Mouse (Mus musculus) skeletal muscle tissue, postnatal 0 days (tissue): ENCODE data around the gene Krt79. TPM values are rescaled to one million over a fixed set of nuclear protein-coding genes. Genes with fewer than 3 reads are reported as not detected.

Experiments used
- microRNA-seq, 2 experiments: library from miRNA; unstranded; fragments of <30 nt; microRNA quantifications; one replicate each; pipeline ENCODE4; 2016
- polyA plus RNA-seq: library from polyadenylated mRNA; unstranded; fragments of >200 nt; fragmentation: Nextera tagmentation; extraction: Ambion mirVana; gene quantifications from 2 replicates; pipeline ENCODE4 v1.2.1, GENCODE M21; 2015

The Krt79 gene
- polyA plus RNA-seq = 2.4 TPM in 1 of 2 replicates, not detected in the other

GRCm38 (mm10) chr15:101940274-101940829, at the start of gene Krt79:
Gene Krt79, minus strand, starts transcription at chr15:101940324.

GRCm38 (mm10) chr15:101954187-101954586, 14.1 kb upstream of the Krt79 start, which contains the start of gene Krt78:
Gene Krt78, minus strand, starts transcription at chr15:101954287.

DNA sequence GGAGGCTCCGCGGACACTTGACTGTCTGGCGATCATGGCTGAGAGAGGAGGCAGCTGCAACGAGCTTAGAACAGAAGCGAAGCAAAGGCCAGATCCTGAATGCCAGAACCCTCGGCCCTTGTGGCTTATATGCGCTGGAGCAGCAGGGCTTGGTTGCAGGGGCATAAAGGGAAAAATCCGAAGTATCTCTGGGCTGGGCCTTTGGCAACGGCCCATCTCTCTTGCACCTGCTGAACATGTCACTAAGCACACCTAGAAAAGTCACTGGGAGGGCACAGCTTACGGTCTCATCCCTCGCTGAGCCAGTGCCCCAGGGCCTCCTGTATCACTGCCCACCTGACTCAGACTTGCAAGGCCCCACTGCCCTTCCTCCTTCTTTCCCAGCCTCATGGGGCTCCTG, 15.5 kb downstream of the Krt79 start, which contains the start of gene Krt4:
TSS of gene Krt4 (minus strand) at position 101 of the 400 bp plus-strand sequence.

GRCm38 (mm10) chr15:101892820-101893219, 47.3 kb downstream of the Krt79 start, which contains the start of gene Krt76:
Gene Krt76, minus strand, starts transcription at chr15:101892920.

Small RNA genes lying within 50 kb of the gene (microRNA-seq; reads per million reads assigned to microRNA genes)
- gene Gm44356 = 0 reads per million in 2 experiments

Other genes with a start within 250 kb of the Krt79 start
- not detected in 2 replicates for gene Krt6a, start 246.0 kb downstream of the Krt79 start, polyA plus RNA-seq
- gene Krt5, start 227.4 kb downstream of the Krt79 start, polyA plus RNA-seq = 40.5 TPM in 1 of 2 replicates, not detected in the other
- gene Krt71, start 197.2 kb downstream of the Krt79 start, polyA plus RNA-seq = not detected in 2 replicates
- gene Krt72, start 153.9 kb downstream of the Krt79 start, polyA plus RNA-seq = not detected in 2 replicates
- not detected in 2 replicates for gene Krt73, start 138.0 kb downstream of the Krt79 start, polyA plus RNA-seq
- not detected in 2 replicates for gene Krt2, start 122.2 kb downstream of the Krt79 start, polyA plus RNA-seq
- gene Krt1, start 89.5 kb downstream of the Krt79 start, polyA plus RNA-seq = 0.32 and 192 TPM in 2 replicates
- gene Krt77, start 70.6 kb downstream of the Krt79 start, polyA plus RNA-seq = 0.88 TPM in 1 of 2 replicates, not detected in the other
- gene Krt76, start 47.4 kb downstream of the Krt79 start, polyA plus RNA-seq = not detected in 2 replicates
- 0.51 and 0.82 TPM in 2 replicates for gene Krt4, start 15.6 kb downstream of the Krt79 start, polyA plus RNA-seq
- gene Krt78, start 14.0 kb upstream of the Krt79 start, polyA plus RNA-seq = 2.5 TPM in 1 of 2 replicates, not detected in the other
- gene Krt8, start 64.2 kb upstream of the Krt79 start, polyA plus RNA-seq = 9.9 and 10.8 TPM in 2 replicates
- 5.0 and 6.7 TPM in 2 replicates for gene Krt18, start 87.9 kb upstream of the Krt79 start, polyA plus RNA-seq
- gene Eif4b, start 133.4 kb upstream of the Krt79 start, polyA plus RNA-seq = 49.4 and 56.1 TPM in 2 replicates
- 19.1 and 21.2 TPM in 2 replicates for gene Tns2, start 160.1 kb upstream of the Krt79 start, polyA plus RNA-seq
- gene Spryd3, start 195.9 kb upstream of the Krt79 start, polyA plus RNA-seq = 11.7 and 13.3 TPM in 2 replicates
- 60.7 and 79.8 TPM in 2 replicates for gene Igfbp6, start 204.0 kb upstream of the Krt79 start, polyA plus RNA-seq
- 0.14 and 0.22 TPM in 2 replicates for gene Soat2, start 210.2 kb upstream of the Krt79 start, polyA plus RNA-seq